Mouse (Mus musculus) liver, postnatal 0 days (tissue): ENCODE data around the gene Trmt11.

ENCODE experiments used
- CTCF ChIP-seq: sonication (generic); IDR thresholded peaks from 2 replicates; pipeline ENCODE4 v1.5.1; 2016; ENCODE audit warnings: antibody characterized with exemption, low read depth
- EP300 ChIP-seq: IDR thresholded peaks from 2 replicates; pipeline ENCODE4 v1.6.1; 2016; ENCODE audit warnings: antibody characterized with exemption, low read depth, mild to moderate bottlenecking

DNA sequence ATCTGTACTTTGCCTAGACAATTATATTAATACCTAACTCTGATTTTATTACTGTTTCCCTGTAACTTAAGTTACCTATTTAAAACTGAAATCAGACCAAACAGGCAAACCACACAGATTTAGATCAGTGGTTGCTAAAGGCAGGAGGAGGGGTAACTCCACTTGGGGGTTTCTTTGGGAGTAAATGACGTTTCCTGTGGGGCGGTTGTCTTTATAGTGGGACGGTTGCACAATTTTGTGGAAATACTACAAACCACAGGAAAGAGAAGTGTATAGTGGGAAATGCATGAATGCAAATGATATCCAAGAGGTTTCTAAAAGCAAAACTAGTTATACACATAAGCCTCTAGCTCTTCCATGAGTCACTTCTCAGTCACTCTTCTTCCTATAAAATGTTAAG is 50.6 kb downstream of the Trmt11 start:
- TF ChIP-seq CTCF (no peak), EP300 (no peak)
